Mouse (Mus musculus): Measurements from ENCODE around the gene Nlgn1.

DNA sequence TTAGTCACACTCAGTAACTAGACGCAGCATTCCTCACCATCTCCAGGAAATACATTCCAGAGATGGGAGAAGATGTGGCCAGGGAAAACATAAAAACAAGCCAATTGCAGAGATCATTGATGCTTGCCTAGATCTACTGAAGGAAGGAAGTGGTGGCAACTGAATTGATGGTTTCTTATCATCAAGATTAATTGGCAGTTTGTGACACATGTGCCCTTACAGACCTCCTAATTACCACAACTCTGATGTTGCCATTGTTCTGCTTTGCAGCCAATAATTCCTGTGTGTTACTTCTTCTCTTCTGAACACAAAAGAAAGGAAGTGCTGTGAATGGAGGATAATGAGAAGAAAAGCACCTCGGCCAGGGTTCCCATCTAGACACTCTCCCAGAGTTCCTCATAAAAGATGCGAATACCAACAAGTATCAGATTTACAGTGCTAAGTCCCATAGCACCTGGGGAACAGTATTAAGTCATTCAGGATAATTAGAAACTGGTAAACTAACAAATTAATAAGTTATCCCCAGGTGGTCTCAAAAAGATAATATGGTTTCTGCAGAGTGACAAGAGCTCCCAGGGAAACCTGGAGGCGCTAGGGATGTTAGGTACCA, 104.0 kb downstream of the Nlgn1 start:
- no peak for TF ChIP-seq CTCF (IDR thresholded peaks at IDR 0.05)
- TF ChIP-seq POLR2A (IDR thresholded peaks at IDR 0.05; ENCODE audit: insufficient read depth, low read depth, low read length), result no peak
- TF ChIP-seq EP300 (IDR thresholded peaks at IDR 0.05; ENCODE audit: insufficient read depth, low read depth, low read length), result no peak
